ENCODE assay signal across 8 mouse cellular contexts in the genomic region with DNA sequence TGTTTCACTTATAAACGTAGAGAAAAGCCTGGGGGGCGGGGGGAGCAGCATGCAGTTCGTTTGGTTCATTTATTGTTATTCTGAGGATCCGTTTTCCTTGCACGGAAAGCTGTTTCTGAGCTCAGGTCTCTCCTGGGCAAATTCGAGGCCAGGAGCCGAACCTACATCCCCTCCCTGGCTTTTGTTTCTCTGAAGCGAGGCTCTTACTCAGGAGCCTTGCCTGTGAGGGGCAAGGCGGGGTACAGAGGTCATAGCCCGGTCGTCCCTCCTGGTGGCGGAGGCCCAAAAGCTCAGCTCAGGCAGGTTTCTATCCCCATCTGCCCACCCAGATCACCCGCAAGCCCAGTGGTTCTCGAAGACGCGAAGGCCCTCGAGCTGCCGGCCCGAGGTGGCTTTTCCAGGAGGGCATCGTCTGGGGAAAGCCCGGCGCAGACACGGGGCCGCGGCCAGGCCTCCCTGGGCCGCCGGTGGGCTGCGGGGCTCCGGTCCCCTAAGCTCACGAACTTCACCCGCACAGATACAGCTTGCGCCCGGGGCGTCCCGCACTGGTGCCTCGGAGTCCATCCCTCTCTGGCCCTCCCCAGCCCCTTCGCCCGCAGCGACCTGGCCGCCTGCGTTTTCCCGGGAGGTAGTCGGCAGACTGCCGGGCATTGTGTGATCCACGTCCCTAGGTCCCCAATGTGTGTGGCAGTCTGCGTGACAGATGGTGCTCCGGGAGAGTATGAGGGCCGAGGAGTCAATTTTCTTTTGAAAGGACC. TPM values are rescaled to one million over a fixed set of nuclear protein-coding genes. Genes with fewer than 3 reads are reported as not detected.
DNase-seq lines count a peak whose midpoint lies in the region; ATAC-seq and TF ChIP-seq lines count a peak whose summit lies in the region.

No protein-coding gene starts in this region.

- peak overlapping the region; percentile 48 for H3K4me2 ChIP-seq in kidney, postnatal 0 days (ENCODE audit: low read length)
- peak overlapping the region; percentile 54 for H3K4me2 ChIP-seq in forebrain, embryonic 11.5 days (ENCODE audit: low read depth, low read length, severe bottlenecking)
- H3K4me2 ChIP-seq in neural tube, embryonic 15.5 days, result peak overlapping the region; percentile 75

- peak; percentile 8 for DNase-seq in kidney, postnatal 0 days (ENCODE audit: low spot score)
- DNase-seq in kidney, adult 8-10 months, result no peak
- peak; percentile 71 for DNase-seq in cerebellum, adult 11 months
- peak; percentile 71 for DNase-seq in forebrain, embryonic 11.5 days (ENCODE audit: low spot score)
- peak; percentile 12 to 36 for DNase-seq in kidney, postnatal 4 days
- DNase-seq in thymus, postnatal 36 days, result no peak

- peaks cover 14% of the 10 kb centered on the region for H3K4me1 ChIP-seq in kidney, postnatal 0 days (replicated peaks; ENCODE audit: insufficient read depth, low read length)
- peaks cover 10% of the 10 kb centered on the region; the same call in 1 of the 2 replicates for H3K4me1 ChIP-seq in forebrain, embryonic 11.5 days (replicated peaks; ENCODE audit: control insufficient read depth, insufficient read depth, low read length)
- H3K4me1 ChIP-seq in neural tube, embryonic 15.5 days, result peaks cover 25% of the 10 kb centered on the region

- H3K36me3 ChIP-seq in kidney, postnatal 0 days (ENCODE audit: insufficient read depth, low read length), result no peaks in the 10 kb centered on the region
- H3K36me3 ChIP-seq in forebrain, embryonic 11.5 days (ENCODE audit: control insufficient read depth, insufficient read depth, low read length), result no peaks in the 10 kb centered on the region
- no peaks in the 10 kb centered on the region for H3K36me3 ChIP-seq in neural tube, embryonic 15.5 days

- 0 out of 2 replicates have a peak overlapping the region, but pooled peaks have one; percentile 18 for H3K9ac ChIP-seq in kidney, postnatal 0 days (ENCODE audit: low read depth, low read length)
- H3K9ac ChIP-seq in forebrain, embryonic 11.5 days (ENCODE audit: low read length), result peak overlapping the region; percentile 66
- H3K9ac ChIP-seq in neural tube, embryonic 15.5 days (replicated peaks), result peak overlapping the region; percentile 76

- 1% methylated on average over 48 of the region's 48 CpGs for WGBS in kidney, postnatal 0 days
- under 1% methylated on average over 48 of the region's 48 CpGs for WGBS in forebrain, embryonic 11.5 days
- WGBS in neural tube, embryonic 15.5 days, result under 1% methylated on average over 48 of the region's 48 CpGs

- ATAC-seq in kidney, postnatal 0 days (replicated peaks; ENCODE audit: low FRiP score, low read depth), result no peak
- ATAC-seq in forebrain, embryonic 11.5 days (replicated peaks; ENCODE audit: low FRiP score), result peak; percentile 64
- peak; percentile 55 for ATAC-seq in neural tube, embryonic 15.5 days (ENCODE audit: low FRiP score)
- ATAC-seq in erythroid progenitor cell, adult 5-6 weeks (replicated peaks; ENCODE audit: low FRiP score, poor library complexity, severe bottlenecking), result no peak

- H3K27ac ChIP-seq in kidney, postnatal 0 days, result no peak overlapping the region
- H3K27ac ChIP-seq in forebrain, embryonic 11.5 days (ENCODE audit: low read depth, low read length), result peak overlapping the region; percentile 75
- H3K27ac ChIP-seq in neural tube, embryonic 15.5 days (replicated peaks), result peak overlapping the region; percentile 96

- H3K27me3 ChIP-seq in kidney, postnatal 0 days (ENCODE audit: insufficient read depth, low read length), result peaks cover 72% of the 10 kb centered on the region
- peaks cover 43% of the 10 kb centered on the region for H3K27me3 ChIP-seq in forebrain, embryonic 11.5 days (ENCODE audit: control insufficient read depth, insufficient read depth, low read length)
- no peaks in the 10 kb centered on the region; the same call in 1 of the 2 replicates for H3K27me3 ChIP-seq in neural tube, embryonic 15.5 days (replicated peaks)

- TF ChIP-seq CTCF in kidney, postnatal 0 days (IDR thresholded peaks at IDR 0.05; ENCODE audit: low read depth), result no peak

- peak overlapping the region; percentile 26 for H3K4me3 ChIP-seq in kidney, postnatal 0 days (replicated peaks; ENCODE audit: low read depth, low read length)
- H3K4me3 ChIP-seq in forebrain, embryonic 11.5 days (ENCODE audit: low read depth, low read length), result peak overlapping the region; percentile 39
- H3K4me3 ChIP-seq in neural tube, embryonic 15.5 days (replicated peaks), result peak overlapping the region; percentile 57

- H3K9me3 ChIP-seq in kidney, postnatal 0 days (replicated peaks; ENCODE audit: low read length), result no peaks in the 10 kb centered on the region
- H3K9me3 ChIP-seq in forebrain, embryonic 11.5 days (ENCODE audit: control insufficient read depth, low read length), result no peaks in the 10 kb centered on the region
- H3K9me3 ChIP-seq in neural tube, embryonic 15.5 days (replicated peaks), result no peaks in the 10 kb centered on the region

RNA-seq across cellular contexts. Expression of a gene that starts 1.6 kb away (rescaled TPM):
- not detected in 2 replicates for polyA plus RNA-seq in kidney, postnatal 0 days (2015; fragmentation: Nextera tagmentation; extraction: Ambion mirVana)
- 41.4 and 44.9 TPM in 2 replicates for polyA plus RNA-seq in forebrain, embryonic 11.5 days (2014; fragmentation: Nextera tagmentation; extraction: Ambion mirVana)
- polyA plus RNA-seq in neural tube, embryonic 15.5 days (2015; fragmentation: Nextera tagmentation; extraction: Ambion mirVana), result 14.9 and 19.2 TPM in 2 replicates
- not detected in 2 replicates for total RNA-seq in erythroid progenitor cell, adult 5-6 weeks (2015; ENCODE audit: low replicate concordance)
- total RNA-seq in erythroid progenitor cell, adult 5-6 weeks (2017; ENCODE audit: low replicate concordance), result not detected in 2 replicates

Comparison
In these comparisons a context has a peak if more than half of its experiments do, and no peak if none do; other contexts are left out.
1. DNase-seq: peak in kidney, postnatal 0 days (single experiment), cerebellum, adult 11 months (single experiment), forebrain, embryonic 11.5 days (single experiment) and kidney, postnatal 4 days (2 of 2); none in kidney, adult 8-10 months (0 of 2) and thymus, postnatal 36 days (0 of 2).
2. ATAC-seq: peak in forebrain, embryonic 11.5 days (single experiment) and neural tube, embryonic 15.5 days (single experiment); none in kidney, postnatal 0 days (single experiment) and erythroid progenitor cell, adult 5-6 weeks (single experiment).
3. H3K9ac ChIP-seq: peak in every context shown above with its lines; median percentile 76 in neural tube, embryonic 15.5 days; 66 in forebrain, embryonic 11.5 days; 18 in kidney, postnatal 0 days.
4. RNA of a gene that starts 1.6 kb away (polyA plus RNA-seq): 41.4 to 44.9 TPM in forebrain, embryonic 11.5 days and 14.9 to 19.2 TPM in neural tube, embryonic 15.5 days; not detected in kidney, postnatal 0 days; every median in the first group is over 10 times any median in the second.
5. Peak in every context shown above with its lines, with median percentiles within 50 percentile points of each other: H3K4me2 ChIP-seq and H3K4me3 ChIP-seq.